Mouse (Mus musculus) retina, adult 2 months (tissue): ENCODE measurements around the gene Defb20.

Source experiments
- DNase-seq: peaks from one replicate; pipeline ENCODE4 v3.0.0-alpha.2; 2012; ENCODE audit warnings: low read depth, low spot score

Gene Defb20

DNA sequence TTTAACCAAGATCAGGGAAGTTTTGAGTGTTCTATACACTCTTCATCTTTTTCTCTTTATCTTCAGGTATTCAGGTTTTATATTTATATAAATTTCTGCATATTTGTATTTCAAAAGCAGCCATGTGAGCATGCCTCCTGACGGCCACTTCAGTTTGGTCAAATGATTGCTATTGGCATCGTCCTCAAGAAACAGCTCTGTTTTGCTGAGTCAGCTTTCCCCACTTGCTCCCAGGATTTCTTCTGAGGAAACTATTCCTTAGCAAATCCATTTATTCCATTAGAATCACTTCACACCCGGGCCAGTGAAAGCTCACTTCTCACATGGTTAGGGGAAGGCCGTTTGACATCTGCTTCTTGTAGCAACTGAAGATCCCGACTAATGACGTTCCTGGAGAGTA, 21.2 kb downstream of the Defb20 start:
- no peak for DNase-seq

- DNase-seq = no peak
These were observed 23.5 kb downstream of the Defb20 start for GRCm38 (mm10) chr2:152500204-152500862.

- DNase-seq = no peak
These were observed 24.0 kb downstream of the Defb20 start for GRCm38 (mm10) chr2:152500863-152501229.

DNA sequence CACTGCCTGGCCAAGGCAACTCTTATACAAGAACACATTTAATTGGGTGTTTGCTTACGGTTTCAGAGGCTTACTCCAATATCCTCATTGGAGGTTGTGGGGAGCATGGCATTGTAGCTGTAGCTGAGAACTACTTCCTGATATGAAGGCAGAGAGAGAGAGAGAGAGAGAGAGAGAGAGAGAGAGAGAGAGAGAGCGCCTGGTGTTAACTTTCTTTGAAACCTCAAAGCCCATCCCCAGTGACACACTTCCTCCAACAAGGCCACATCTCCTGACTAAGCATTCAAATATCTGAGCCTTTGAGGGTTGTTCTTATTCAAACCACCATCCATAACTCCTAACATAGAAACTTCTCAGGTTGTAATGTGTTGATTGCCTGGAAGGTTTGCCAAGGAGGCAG, 27.1 kb downstream of the Defb20 start:
- no peak for DNase-seq

DNA sequence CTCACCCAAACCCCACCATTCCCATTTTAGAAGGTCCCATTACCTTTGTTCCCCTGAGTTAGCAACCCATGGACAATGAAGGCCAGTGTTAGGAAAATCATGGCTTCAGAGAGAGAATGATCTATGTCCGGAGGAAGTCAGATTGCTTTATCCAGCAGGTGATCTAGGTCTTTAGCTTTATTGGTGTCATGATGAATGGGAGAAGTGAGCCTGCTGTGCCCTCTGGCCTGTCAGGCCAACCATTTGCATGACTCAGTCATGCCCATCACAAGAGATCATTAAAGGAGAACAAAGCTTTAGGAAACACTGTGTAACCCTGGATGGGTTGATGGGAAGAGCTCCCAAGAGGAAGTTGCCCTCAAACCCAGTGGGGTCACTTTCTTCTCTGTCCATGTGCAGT, 34.7 kb downstream of the Defb20 start, which contains the start of gene Defb26:
TSS of gene Defb26 (minus strand) at position 101 of the 400 bp plus-strand sequence.
- no peak for DNase-seq

DNA sequence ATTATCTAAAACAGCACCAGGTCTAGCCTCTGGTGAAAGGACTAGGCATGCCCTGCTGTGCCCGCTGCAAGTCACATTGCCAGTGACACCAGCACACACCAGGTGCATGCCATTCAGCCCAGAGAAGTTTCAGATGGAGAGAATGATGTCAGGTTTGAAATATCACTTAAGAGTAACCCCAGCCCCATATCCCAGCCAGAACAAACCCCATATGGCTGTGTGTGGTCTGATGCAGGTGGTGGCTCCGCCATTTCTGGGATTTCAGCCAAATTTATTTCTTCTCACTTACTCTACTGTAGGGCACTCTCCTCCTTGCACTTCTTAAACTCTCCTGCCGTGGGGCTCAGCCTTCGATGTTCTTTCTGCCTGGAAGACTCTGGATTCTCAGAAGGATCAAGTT, 39.2 kb downstream of the Defb20 start:
- DNase-seq = no peak

GRCm38 (mm10) chr2:152517981-152518380, 41.1 kb downstream of the Defb20 start, which contains the start of gene Defb28:
TSS of gene Defb28 (plus strand) at chr2:152518255.
- DNase-seq = no peak
